Mouse (Mus musculus): ENCODE data around the gene Fgfr4. TPM values are rescaled to one million over a fixed set of nuclear protein-coding genes. Genes with fewer than 3 reads are reported as not detected.

Fgfr4 gene
- polyA plus RNA-seq, 1 experiment from 2014 or later = 2.0 TPM

- no peaks in the 10 kb centered on the region for H3K4me1 ChIP-seq (replicated peaks)
- no peak overlapping the region for H3K27ac ChIP-seq
- ATAC-seq (ENCODE audit: low FRiP score) = no peak
- no peaks in the 10 kb centered on the region for H3K9me3 ChIP-seq
- 0 out of 2 replicates have a peak, but pooled peaks cover 3% of the 10 kb centered on the region for H3K27me3 ChIP-seq
- no peaks in the 10 kb centered on the region for H3K36me3 ChIP-seq
- H3K4me2 ChIP-seq = no peak overlapping the region
- H3K9ac ChIP-seq = no peak overlapping the region
- WGBS = 69% methylated on average over 7 of the region's 7 CpGs
- H3K4me3 ChIP-seq = no peak overlapping the region
Measured at GRCm38 (mm10) chr13:55162365-55162764, 9.9 kb downstream of the Fgfr4 start.

GRCm38 (mm10) chr13:55163553-55163952 lies 11.1 kb downstream of the Fgfr4 start:
- WGBS = 60% methylated on average over 5 of the region's 5 CpGs
- H3K9me3 ChIP-seq = no peaks in the 10 kb centered on the region
- ATAC-seq (ENCODE audit: low FRiP score) = no peak
- 0 out of 2 replicates have a peak, but pooled peaks cover 3% of the 10 kb centered on the region for H3K27me3 ChIP-seq
- no peaks in the 10 kb centered on the region for H3K36me3 ChIP-seq
- H3K4me2 ChIP-seq = no peak overlapping the region
- no peak overlapping the region for H3K27ac ChIP-seq
- H3K4me1 ChIP-seq (replicated peaks) = peaks cover 6% of the 10 kb centered on the region
- H3K9ac ChIP-seq = no peak overlapping the region
- no peak overlapping the region for H3K4me3 ChIP-seq

GRCm38 (mm10) chr13:55165831-55166339 lies 13.4 kb downstream of the Fgfr4 start:
- no peak overlapping the region for H3K4me3 ChIP-seq
- H3K4me2 ChIP-seq = no peak overlapping the region
- H3K9ac ChIP-seq = no peak overlapping the region
- H3K9me3 ChIP-seq = no peaks in the 10 kb centered on the region
- no peak for ATAC-seq (ENCODE audit: low FRiP score)
- WGBS = 92% methylated on average over 16 of the region's 16 CpGs
- H3K36me3 ChIP-seq = no peaks in the 10 kb centered on the region
- H3K27me3 ChIP-seq = 0 out of 2 replicates have a peak, but pooled peaks cover 3% of the 10 kb centered on the region
- H3K4me1 ChIP-seq (replicated peaks) = peaks cover 18% of the 10 kb centered on the region
- H3K27ac ChIP-seq = no peak overlapping the region

- 90% methylated on average over 32 of the region's 32 CpGs for WGBS
- Histone ChIP-seq H3K27ac (no peak overlapping the region), H3K9ac (no peak overlapping the region), H3K4me2 (no peak overlapping the region), H3K27me3 (0 out of 2 replicates have a peak, but pooled peaks cover 3% of the 10 kb centered on the region), H3K36me3 (no peaks in the 10 kb centered on the region), H3K4me3 (no peak overlapping the region), H3K9me3 (no peaks in the 10 kb centered on the region), H3K4me1 (replicated peaks) (peaks cover 29% of the 10 kb centered on the region)
- ATAC-seq (ENCODE audit: low FRiP score) = no peak
Measured at GRCm38 (mm10) chr13:55166806-55167725, 14.6 kb downstream of the Fgfr4 start.

GRCm38 (mm10) chr13:55167798-55168197 lies 15.4 kb downstream of the Fgfr4 start:
- peaks cover 37% of the 10 kb centered on the region for H3K4me1 ChIP-seq (replicated peaks)
- no peak overlapping the region for H3K4me2 ChIP-seq
- H3K27ac ChIP-seq = no peak overlapping the region
- ATAC-seq (ENCODE audit: low FRiP score) = no peak
- H3K36me3 ChIP-seq = no peaks in the 10 kb centered on the region
- 0 out of 2 replicates have a peak, but pooled peaks cover 3% of the 10 kb centered on the region for H3K27me3 ChIP-seq
- 80% methylated on average over 11 of the region's 11 CpGs for WGBS
- no peak overlapping the region for H3K9ac ChIP-seq
- H3K9me3 ChIP-seq = no peaks in the 10 kb centered on the region
- no peak overlapping the region for H3K4me3 ChIP-seq

- 91% methylated on average over 5 of the region's 5 CpGs for WGBS
Measured at GRCm38 (mm10) chr13:55168255-55168654, 15.8 kb downstream of the Fgfr4 start.

GRCm38 (mm10) chr13:55168958-55169369 lies 16.5 kb downstream of the Fgfr4 start:
- Histone ChIP-seq H3K9me3 (no peaks in the 10 kb centered on the region), H3K4me3 (no peak overlapping the region), H3K27ac (peak overlapping the region; percentile 67), H3K4me2 (no peak overlapping the region), H3K27me3 (0 out of 2 replicates have a peak, but pooled peaks cover 3% of the 10 kb centered on the region), H3K36me3 (no peaks in the 10 kb centered on the region), H3K9ac (peak overlapping the region; percentile 55; the same call in 1 of the 2 replicates), H3K4me1 (replicated peaks) (peaks cover 37% of the 10 kb centered on the region)
- 24% methylated on average over 13 of the region's 13 CpGs for WGBS
- ATAC-seq (ENCODE audit: low FRiP score) = peak; percentile 65

More at GRCm38 (mm10) chr13:55168255-55168654, 15.8 kb downstream of the Fgfr4 start:
- no peak overlapping the region for H3K4me3 ChIP-seq
- ATAC-seq (ENCODE audit: low FRiP score) = no peak
- H3K4me1 ChIP-seq (replicated peaks) = peaks cover 37% of the 10 kb centered on the region
- H3K9me3 ChIP-seq = no peaks in the 10 kb centered on the region
- H3K27me3 ChIP-seq = 0 out of 2 replicates have a peak, but pooled peaks cover 3% of the 10 kb centered on the region
- peak overlapping the region; percentile 55; the same call in 1 of the 2 replicates for H3K9ac ChIP-seq
- peak overlapping the region; percentile 67 for H3K27ac ChIP-seq
- H3K4me2 ChIP-seq = no peak overlapping the region
- no peaks in the 10 kb centered on the region for H3K36me3 ChIP-seq

GRCm38 (mm10) chr13:55171517-55172335 lies 19.3 kb downstream of the Fgfr4 start:
- Histone ChIP-seq H3K27ac (peak overlapping the region; percentile 70), H3K36me3 (no peaks in the 10 kb centered on the region), H3K9me3 (no peaks in the 10 kb centered on the region), H3K9ac (peak overlapping the region; percentile 55), H3K4me3 (no peak overlapping the region; the same call in 1 of the 2 replicates), H3K4me1 (replicated peaks) (peaks cover 37% of the 10 kb centered on the region), H3K27me3 (no peaks in the 10 kb centered on the region), H3K4me2 (peak overlapping the region; percentile 41)
- ATAC-seq (ENCODE audit: low FRiP score) = peak; percentile 83
- 10% methylated on average over 26 of the region's 26 CpGs for WGBS

GRCm38 (mm10) chr13:55172336-55172770 lies 19.9 kb downstream of the Fgfr4 start:
- WGBS = 61% methylated on average over 7 of the region's 7 CpGs
- Histone ChIP-seq H3K27ac (peak overlapping the region; percentile 70; the same call in 1 of the 2 replicates), H3K36me3 (no peaks in the 10 kb centered on the region), H3K4me2 (peak overlapping the region; percentile 41; the same call in 1 of the 2 replicates), H3K9me3 (no peaks in the 10 kb centered on the region), H3K4me1 (replicated peaks) (peaks cover 37% of the 10 kb centered on the region), H3K9ac (0 out of 2 replicates have a peak overlapping the region, but pooled peaks have one; percentile 55), H3K4me3 (no peak overlapping the region), H3K27me3 (no peaks in the 10 kb centered on the region)
- no peak for ATAC-seq (ENCODE audit: low FRiP score)

- Histone ChIP-seq H3K4me2 (no peak overlapping the region), H3K4me3 (no peak overlapping the region), H3K9ac (no peak overlapping the region), H3K27ac (no peak overlapping the region), H3K27me3 (no peaks in the 10 kb centered on the region), H3K9me3 (no peaks in the 10 kb centered on the region), H3K4me1 (replicated peaks) (peaks cover 24% of the 10 kb centered on the region), H3K36me3 (no peaks in the 10 kb centered on the region)
- WGBS = 79% methylated on average over 11 of the region's 11 CpGs
- no peak for ATAC-seq (ENCODE audit: low FRiP score)
Measured at GRCm38 (mm10) chr13:55174347-55174746, 21.9 kb downstream of the Fgfr4 start.

- ATAC-seq (ENCODE audit: low FRiP score) = no peak
- 93% methylated on average over 6 of the region's 6 CpGs for WGBS
- Histone ChIP-seq H3K4me1 (replicated peaks) (peaks cover 16% of the 10 kb centered on the region), H3K27ac (no peak overlapping the region), H3K9me3 (no peaks in the 10 kb centered on the region), H3K27me3 (0 out of 2 replicates have a peak, but pooled peaks cover 2% of the 10 kb centered on the region), H3K4me3 (no peak overlapping the region), H3K9ac (no peak overlapping the region), H3K4me2 (no peak overlapping the region), H3K36me3 (no peaks in the 10 kb centered on the region)
Measured at GRCm38 (mm10) chr13:55176265-55176664, 23.8 kb downstream of the Fgfr4 start.

Data from hindbrain, embryonic 13.5 days (tissue).